Mouse (Mus musculus) heart, adult 9 months (tissue): ENCODE data around the gene Kcnip1.

ENCODE experiments used
- DNase-seq, 2 experiments: peaks; one replicate each; pipeline ENCODE4 v3.0.0; 2022; ENCODE audit warnings: low spot score in 2 of 2

Gene Kcnip1

GRCm38 (mm10) chr11:33668376-33668775, 324.6 kb downstream of the Kcnip1 start:
- no peak for DNase-seq

GRCm38 (mm10) chr11:33663599-33663998, 329.4 kb downstream of the Kcnip1 start:
- DNase-seq: no peak

GRCm38 (mm10) chr11:33660016-33660913, 332.7 kb downstream of the Kcnip1 start:
- no peak for DNase-seq

- no peak for DNase-seq
These were observed 336.9 kb downstream of the Kcnip1 start for GRCm38 (mm10) chr11:33655861-33656593.

GRCm38 (mm10) chr11:33655221-33655620, 337.7 kb downstream of the Kcnip1 start:
- DNase-seq: no peak

- no peak for DNase-seq
These were observed 338.5 kb downstream of the Kcnip1 start for GRCm38 (mm10) chr11:33654485-33654884.

- DNase-seq: no peak
These were observed 343.6 kb downstream of the Kcnip1 start for GRCm38 (mm10) chr11:33649358-33649757.

GRCm38 (mm10) chr11:33637107-33637506, 355.8 kb downstream of the Kcnip1 start:
- DNase-seq: no peak

- DNase-seq: no peak
These were observed 365.7 kb downstream of the Kcnip1 start for GRCm38 (mm10) chr11:33627136-33627742.

- DNase-seq: peak; percentile 34 to 50
These were observed 378.7 kb downstream of the Kcnip1 start for GRCm38 (mm10) chr11:33614218-33614617.

GRCm38 (mm10) chr11:33607784-33608183, 385.2 kb downstream of the Kcnip1 start:
- DNase-seq: no peak

- DNase-seq: no peak
These were observed 389.8 kb downstream of the Kcnip1 start for GRCm38 (mm10) chr11:33603174-33603573.

- no peak for DNase-seq
These were observed 394.0 kb downstream of the Kcnip1 start, which contains the start of gene D130052B06Rik for GRCm38 (mm10) chr11:33598986-33599385. D130052B06Rik (plus strand) TSS chr11:33599302.

- DNase-seq: no peak
These were observed 396.3 kb downstream of the Kcnip1 start for GRCm38 (mm10) chr11:33596655-33597054.

GRCm38 (mm10) chr11:33592826-33593225, 400.1 kb downstream of the Kcnip1 start:
- no peak for DNase-seq

- no peak for DNase-seq
These were observed 402.2 kb downstream of the Kcnip1 start for GRCm38 (mm10) chr11:33590771-33591170.

- DNase-seq: no peak
These were observed 406.3 kb downstream of the Kcnip1 start for GRCm38 (mm10) chr11:33586614-33587013.

GRCm38 (mm10) chr11:33579621-33580020, 413.3 kb downstream of the Kcnip1 start:
- DNase-seq: no peak
